Mouse (Mus musculus) myocyte (in vitro differentiated cells): ENCODE measurements around the gene Pcdh7. TPM values are rescaled to one million over a fixed set of nuclear protein-coding genes. Genes with fewer than 3 reads are reported as not detected.

Experiments used
- H3K27me3 ChIP-seq: one replicate; pipeline ENCODE4 v1.6.1; 2011; ENCODE audit not compliant: control insufficient read depth, insufficient read depth, insufficient read length
- H3K36me3 ChIP-seq: one replicate; pipeline ENCODE4 v1.6.1; 2011; ENCODE audit not compliant: control insufficient read depth, insufficient read depth
- H3K4me2 ChIP-seq: one replicate; pipeline ENCODE4 v1.6.1; 2011; ENCODE audit warnings: low read depth, control low read depth
- H3K4me3 ChIP-seq: one replicate; pipeline ENCODE4 v1.5.1; 2011; ENCODE audit warnings: mild to moderate bottlenecking, control low read depth, moderate library complexity
- H3K79me2 ChIP-seq: one replicate; pipeline ENCODE4 v1.6.1; 2011; ENCODE audit not compliant: control insufficient read depth, insufficient read depth
- H3ac ChIP-seq: one replicate; pipeline ENCODE4 v1.6.1; 2011; ENCODE audit not compliant: control insufficient read depth, insufficient read length
- CEBPB ChIP-seq: IDR thresholded peaks from 2 replicates; pipeline ENCODE4 v1.6.1; 2011; ENCODE audit warnings: mild to moderate bottlenecking, moderate library complexity; ENCODE audit not compliant: poor library complexity, insufficient read depth, severe bottlenecking
- E2F4 ChIP-seq: IDR thresholded peaks from one replicate; pipeline ENCODE4 v1.6.1; 2011; ENCODE audit warnings: mild to moderate bottlenecking, control low read depth, moderate library complexity; ENCODE audit not compliant: insufficient read depth
- MAX ChIP-seq: IDR thresholded peaks from one replicate; pipeline ENCODE4 v1.6.1; 2011; ENCODE audit warnings: low read depth, mild to moderate bottlenecking, control low read depth
- MYOD1 ChIP-seq, 3 experiments: IDR thresholded peaks; one replicate each; pipeline ENCODE4 v1.6.1; 2011; ENCODE audit warnings: control low read depth in 2 of 3, low read depth in 2 of 3, mild to moderate bottlenecking in 2 of 3, moderate library complexity in 1 of 3; ENCODE audit not compliant: insufficient read length in 2 of 3, control insufficient read depth in 1 of 3
- MYOG ChIP-seq, 3 experiments: IDR thresholded peaks; one replicate each; pipeline ENCODE4 v1.6.1; 2011; ENCODE audit warnings: control low read depth in 2 of 3, low read depth in 2 of 3, mild to moderate bottlenecking in 2 of 3; ENCODE audit not compliant: insufficient read length in 2 of 3, control insufficient read depth in 1 of 3, insufficient read depth in 1 of 3
- POLR2A ChIP-seq: IDR thresholded peaks from one replicate; pipeline ENCODE4 v1.6.1; 2011; ENCODE audit warnings: low read depth, mild to moderate bottlenecking, control low read depth, moderate library complexity; ENCODE audit not compliant: insufficient read length
- POLR2AphosphoS2 ChIP-seq: IDR thresholded peaks from one replicate; pipeline ENCODE4 v1.6.1; 2011; ENCODE audit warnings: low read depth, control low read depth; ENCODE audit not compliant: insufficient read length
- REST ChIP-seq: IDR thresholded peaks from one replicate; pipeline ENCODE4 v1.6.1; 2011; ENCODE audit warnings: mild to moderate bottlenecking, control low read depth, moderate library complexity; ENCODE audit not compliant: insufficient read depth, insufficient read length
- SRF ChIP-seq: IDR thresholded peaks from one replicate; pipeline ENCODE4 v1.6.1; 2011; ENCODE audit warnings: low read depth; ENCODE audit not compliant: control insufficient read depth, insufficient read length
- TCF12 ChIP-seq: IDR thresholded peaks from one replicate; pipeline ENCODE4 v1.6.1; 2011; ENCODE audit warnings: mild to moderate bottlenecking, control low read depth; ENCODE audit not compliant: poor library complexity, insufficient read depth, severe bottlenecking
- TCF3 ChIP-seq: IDR thresholded peaks from one replicate; pipeline ENCODE4 v1.6.1; 2011; ENCODE audit warnings: low read depth, control low read depth; ENCODE audit not compliant: insufficient read length
- USF1 ChIP-seq: IDR thresholded peaks from one replicate; pipeline ENCODE4 v1.6.1; 2011; ENCODE audit warnings: low read depth, mild to moderate bottlenecking, control low read depth, moderate library complexity
- polyA plus RNA-seq: library from polyadenylated mRNA; unstranded; fragments of >200 nt; fragmentation: generic; extraction: Trizol; gene quantifications from one replicate; pipeline ENCODE4 v1.2.1, GENCODE M21; 2012; ENCODE audit warnings: missing spikeins

Pcdh7 gene
- polyA plus RNA-seq, 1 experiment: 16.0 TPM

DNA sequence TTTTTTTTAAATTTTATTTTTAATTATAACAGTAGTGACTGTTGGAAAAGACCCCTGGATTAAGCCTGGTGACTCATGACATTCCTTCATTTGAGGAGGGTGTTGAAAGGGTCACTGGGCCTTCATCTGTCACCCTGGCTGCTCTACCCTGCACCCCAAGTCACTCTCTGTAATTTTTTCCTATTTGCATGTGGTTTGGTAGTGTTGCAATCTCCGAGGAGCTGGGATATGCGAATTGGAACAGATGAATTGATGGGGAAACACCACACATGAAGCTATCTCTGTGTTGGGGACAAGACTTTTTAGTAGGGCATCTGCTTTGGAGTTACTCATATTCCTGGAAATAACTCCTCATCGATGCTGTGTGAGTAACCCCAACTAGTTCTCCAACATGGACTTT, 146.5 kb downstream of the Pcdh7 start:
- H3K79me2 ChIP-seq: no peaks in the 10 kb centered on the region
- TF ChIP-seq MYOG (IDR thresholded peaks at IDR 0.05; ENCODE audit: control insufficient read depth in 1 of 3, insufficient read depth in 1 of 3, insufficient read length in 2 of 3, low read depth in 2 of 3) (no peak), CEBPB (peak; percentile 54; the same call in 1 of the 2 replicates)
- no peaks in the 10 kb centered on the region for H3K27me3 ChIP-seq
- H3K36me3 ChIP-seq: no peaks in the 10 kb centered on the region
- H3K4me3 ChIP-seq: no peak overlapping the region
- no peak overlapping the region for H3ac ChIP-seq
- H3K4me2 ChIP-seq: no peak overlapping the region

DNA sequence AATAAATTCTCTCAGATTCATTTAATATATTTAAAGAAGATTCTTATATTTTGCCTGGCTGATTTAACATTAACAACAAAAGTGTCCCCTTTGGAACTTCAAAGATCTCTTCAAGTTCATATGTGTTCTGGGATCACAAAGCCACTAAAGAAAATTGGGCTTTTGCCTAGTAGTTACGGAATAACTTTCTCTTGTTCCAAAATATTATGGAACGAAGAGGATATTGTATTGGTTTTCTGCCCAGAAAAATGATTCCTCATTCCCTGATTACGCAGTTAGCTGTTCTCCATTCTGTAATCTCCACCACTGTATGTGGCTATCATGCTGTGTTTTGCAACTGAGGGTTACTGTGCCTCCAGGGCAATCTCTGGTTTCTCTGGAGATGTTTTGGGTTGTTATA, 147.5 kb downstream of the Pcdh7 start:
- Histone ChIP-seq H3ac (no peak overlapping the region), H3K4me2 (no peak overlapping the region), H3K27me3 (no peaks in the 10 kb centered on the region), H3K36me3 (no peaks in the 10 kb centered on the region), H3K4me3 (no peak overlapping the region), H3K79me2 (no peaks in the 10 kb centered on the region)
- TF ChIP-seq USF1 (no peak), POLR2A (no peak), TCF12 (no peak), MAX (no peak), SRF (no peak), TCF3 (no peak), E2F4 (no peak), CEBPB (no peak), MYOG (IDR thresholded peaks at IDR 0.05; ENCODE audit: control insufficient read depth in 1 of 3, insufficient read depth in 1 of 3, insufficient read length in 2 of 3, low read depth in 2 of 3) (no peak), REST (no peak), MYOD1 (IDR thresholded peaks at IDR 0.05; ENCODE audit: control insufficient read depth in 1 of 3, insufficient read length in 2 of 3, low read depth in 2 of 3) (no peak), POLR2AphosphoS2 (no peak)

DNA sequence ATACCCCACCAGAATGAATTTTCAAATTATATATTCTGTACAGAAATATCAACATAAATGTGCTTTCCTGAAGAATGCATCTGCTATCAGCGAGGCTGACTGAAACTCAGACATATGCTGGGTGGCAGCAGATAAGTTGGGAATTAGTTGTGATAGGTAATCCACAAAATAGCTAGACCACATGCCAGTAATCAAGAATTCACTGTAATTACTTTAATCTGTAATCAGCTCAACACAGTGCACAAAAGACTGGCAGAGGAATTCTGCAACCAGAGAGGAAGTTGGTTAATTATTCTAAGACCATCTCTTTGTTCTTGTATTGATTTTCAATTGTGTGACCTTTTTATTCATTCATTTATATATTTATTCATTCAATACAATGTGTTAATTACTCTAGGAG, 148.3 kb downstream of the Pcdh7 start:
- Histone ChIP-seq H3K4me2 (no peak overlapping the region), H3ac (no peak overlapping the region), H3K79me2 (no peaks in the 10 kb centered on the region), H3K27me3 (no peaks in the 10 kb centered on the region), H3K4me3 (no peak overlapping the region), H3K36me3 (no peaks in the 10 kb centered on the region)
- TF ChIP-seq POLR2A (no peak), POLR2AphosphoS2 (no peak), USF1 (no peak), MYOG (IDR thresholded peaks at IDR 0.05; ENCODE audit: control insufficient read depth in 1 of 3, insufficient read depth in 1 of 3, insufficient read length in 2 of 3, low read depth in 2 of 3) (no peak), CEBPB (no peak), MYOD1 (IDR thresholded peaks at IDR 0.05; ENCODE audit: control insufficient read depth in 1 of 3, insufficient read length in 2 of 3, low read depth in 2 of 3) (no peak), E2F4 (no peak), REST (no peak), MAX (no peak), SRF (no peak), TCF12 (no peak), TCF3 (no peak)

DNA sequence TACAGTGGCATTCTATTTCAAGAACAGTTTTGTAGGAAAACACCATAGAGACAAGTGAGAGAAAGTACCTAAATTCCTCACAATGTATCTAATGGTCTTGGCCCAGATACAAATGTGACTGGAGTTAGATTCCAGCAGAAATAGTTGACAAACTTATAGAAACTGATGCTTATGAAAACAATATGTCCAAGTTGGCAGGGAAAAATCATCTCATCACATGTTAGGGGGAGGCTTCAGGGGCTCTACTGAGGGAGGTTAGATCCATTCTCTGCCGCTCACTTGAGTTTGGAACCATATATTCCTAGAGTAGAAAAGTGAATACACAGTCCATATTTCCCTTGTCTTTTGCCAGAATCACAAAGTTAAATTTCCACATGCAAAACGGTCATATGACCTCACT, 150.1 kb downstream of the Pcdh7 start:
- no peaks in the 10 kb centered on the region for H3K27me3 ChIP-seq
- H3K36me3 ChIP-seq: no peaks in the 10 kb centered on the region
- TF ChIP-seq MAX: no peak
- no peak for TF ChIP-seq POLR2A
- no peak for TF ChIP-seq TCF12
- TF ChIP-seq CEBPB: no peak
- no peak for TF ChIP-seq E2F4
- no peak for TF ChIP-seq SRF
- TF ChIP-seq REST: no peak
- TF ChIP-seq POLR2AphosphoS2: no peak
- no peak for TF ChIP-seq TCF3
- no peak for TF ChIP-seq MYOG (IDR thresholded peaks at IDR 0.05; ENCODE audit: control insufficient read depth in 1 of 3, insufficient read depth in 1 of 3, insufficient read length in 2 of 3, low read depth in 2 of 3)
- TF ChIP-seq MYOD1 (IDR thresholded peaks at IDR 0.05; ENCODE audit: control insufficient read depth in 1 of 3, insufficient read length in 2 of 3, low read depth in 2 of 3): no peak
- TF ChIP-seq USF1: no peak

DNA sequence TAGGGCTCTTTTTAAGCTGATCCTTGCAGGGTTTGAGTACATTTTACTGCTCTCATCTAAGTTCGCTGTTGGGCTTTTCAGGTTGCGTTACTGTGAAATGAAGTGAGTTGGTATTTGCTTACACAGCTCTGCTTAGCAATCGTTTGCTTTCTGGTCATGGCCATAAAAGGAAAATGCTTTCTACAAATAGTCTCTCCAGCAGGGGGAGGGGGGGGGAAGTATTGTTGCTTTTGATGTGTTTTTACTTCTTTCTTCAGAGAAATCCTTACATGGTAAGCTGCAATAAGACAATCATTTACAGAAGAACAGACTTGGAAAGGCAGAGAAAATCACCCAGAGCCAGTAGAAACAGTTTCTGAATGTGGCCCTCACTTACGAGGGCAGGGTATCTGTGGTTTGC, 150.9 kb downstream of the Pcdh7 start:
- H3K4me3 ChIP-seq: no peak overlapping the region
- TF ChIP-seq REST (no peak), TCF3 (no peak), USF1 (no peak), POLR2A (no peak), CEBPB (no peak), MYOD1 (IDR thresholded peaks at IDR 0.05; ENCODE audit: control insufficient read depth in 1 of 3, insufficient read length in 2 of 3, low read depth in 2 of 3) (no peak), SRF (no peak), POLR2AphosphoS2 (no peak), E2F4 (no peak), MYOG (IDR thresholded peaks at IDR 0.05; ENCODE audit: control insufficient read depth in 1 of 3, insufficient read depth in 1 of 3, insufficient read length in 2 of 3, low read depth in 2 of 3) (no peak), TCF12 (no peak), MAX (no peak)
- no peaks in the 10 kb centered on the region for H3K79me2 ChIP-seq
- no peak overlapping the region for H3ac ChIP-seq
- H3K4me2 ChIP-seq: no peak overlapping the region
- H3K36me3 ChIP-seq: no peaks in the 10 kb centered on the region
- no peaks in the 10 kb centered on the region for H3K27me3 ChIP-seq

More for the DNA sequence above, 150.1 kb downstream of the Pcdh7 start:
- Histone ChIP-seq H3K4me3 (no peak overlapping the region), H3K4me2 (no peak overlapping the region), H3ac (no peak overlapping the region), H3K79me2 (no peaks in the 10 kb centered on the region)
